Mouse (Mus musculus) myocyte (in vitro differentiated cells): ENCODE data around the gene Dmrt1. TPM values are rescaled to one million over a fixed set of nuclear protein-coding genes. Genes with fewer than 3 reads are reported as not detected.

Experiments
- H3K27me3 ChIP-seq: one replicate; pipeline ENCODE4 v1.6.1; 2011; ENCODE audit not compliant: control insufficient read depth, insufficient read depth, insufficient read length
- H3K36me3 ChIP-seq: one replicate; pipeline ENCODE4 v1.6.1; 2011; ENCODE audit not compliant: control insufficient read depth, insufficient read depth
- H3K4me2 ChIP-seq: one replicate; pipeline ENCODE4 v1.6.1; 2011; ENCODE audit warnings: low read depth, control low read depth
- H3K4me3 ChIP-seq: one replicate; pipeline ENCODE4 v1.5.1; 2011; ENCODE audit warnings: mild to moderate bottlenecking, control low read depth, moderate library complexity
- H3K79me2 ChIP-seq: one replicate; pipeline ENCODE4 v1.6.1; 2011; ENCODE audit not compliant: control insufficient read depth, insufficient read depth
- H3ac ChIP-seq: one replicate; pipeline ENCODE4 v1.6.1; 2011; ENCODE audit not compliant: control insufficient read depth, insufficient read length
- CEBPB ChIP-seq: IDR thresholded peaks from 2 replicates; pipeline ENCODE4 v1.6.1; 2011; ENCODE audit warnings: mild to moderate bottlenecking, moderate library complexity; ENCODE audit not compliant: poor library complexity, insufficient read depth, severe bottlenecking
- E2F4 ChIP-seq: IDR thresholded peaks from one replicate; pipeline ENCODE4 v1.6.1; 2011; ENCODE audit warnings: mild to moderate bottlenecking, control low read depth, moderate library complexity; ENCODE audit not compliant: insufficient read depth
- MAX ChIP-seq: IDR thresholded peaks from one replicate; pipeline ENCODE4 v1.6.1; 2011; ENCODE audit warnings: low read depth, mild to moderate bottlenecking, control low read depth
- MYOD1 ChIP-seq, 3 experiments: IDR thresholded peaks; one replicate each; pipeline ENCODE4 v1.6.1; 2011; ENCODE audit warnings: control low read depth in 2 of 3, low read depth in 2 of 3, mild to moderate bottlenecking in 2 of 3, moderate library complexity in 1 of 3; ENCODE audit not compliant: insufficient read length in 2 of 3, control insufficient read depth in 1 of 3
- MYOG ChIP-seq, 3 experiments: IDR thresholded peaks; one replicate each; pipeline ENCODE4 v1.6.1; 2011; ENCODE audit warnings: control low read depth in 2 of 3, low read depth in 2 of 3, mild to moderate bottlenecking in 2 of 3; ENCODE audit not compliant: insufficient read length in 2 of 3, control insufficient read depth in 1 of 3, insufficient read depth in 1 of 3
- POLR2A ChIP-seq: IDR thresholded peaks from one replicate; pipeline ENCODE4 v1.6.1; 2011; ENCODE audit warnings: low read depth, mild to moderate bottlenecking, control low read depth, moderate library complexity; ENCODE audit not compliant: insufficient read length
- POLR2AphosphoS2 ChIP-seq: IDR thresholded peaks from one replicate; pipeline ENCODE4 v1.6.1; 2011; ENCODE audit warnings: low read depth, control low read depth; ENCODE audit not compliant: insufficient read length
- REST ChIP-seq: IDR thresholded peaks from one replicate; pipeline ENCODE4 v1.6.1; 2011; ENCODE audit warnings: mild to moderate bottlenecking, control low read depth, moderate library complexity; ENCODE audit not compliant: insufficient read depth, insufficient read length
- SRF ChIP-seq: IDR thresholded peaks from one replicate; pipeline ENCODE4 v1.6.1; 2011; ENCODE audit warnings: low read depth; ENCODE audit not compliant: control insufficient read depth, insufficient read length
- TCF12 ChIP-seq: IDR thresholded peaks from one replicate; pipeline ENCODE4 v1.6.1; 2011; ENCODE audit warnings: mild to moderate bottlenecking, control low read depth; ENCODE audit not compliant: poor library complexity, insufficient read depth, severe bottlenecking
- TCF3 ChIP-seq: IDR thresholded peaks from one replicate; pipeline ENCODE4 v1.6.1; 2011; ENCODE audit warnings: low read depth, control low read depth; ENCODE audit not compliant: insufficient read length
- USF1 ChIP-seq: IDR thresholded peaks from one replicate; pipeline ENCODE4 v1.6.1; 2011; ENCODE audit warnings: low read depth, mild to moderate bottlenecking, control low read depth, moderate library complexity
- polyA plus RNA-seq: library from polyadenylated mRNA; unstranded; fragments of >200 nt; fragmentation: generic; extraction: Trizol; gene quantifications from one replicate; pipeline ENCODE4 v1.2.1, GENCODE M21; 2012; ENCODE audit warnings: missing spikeins

Dmrt1 gene
- polyA plus RNA-seq, 1 experiment = 0.13 TPM

DNA sequence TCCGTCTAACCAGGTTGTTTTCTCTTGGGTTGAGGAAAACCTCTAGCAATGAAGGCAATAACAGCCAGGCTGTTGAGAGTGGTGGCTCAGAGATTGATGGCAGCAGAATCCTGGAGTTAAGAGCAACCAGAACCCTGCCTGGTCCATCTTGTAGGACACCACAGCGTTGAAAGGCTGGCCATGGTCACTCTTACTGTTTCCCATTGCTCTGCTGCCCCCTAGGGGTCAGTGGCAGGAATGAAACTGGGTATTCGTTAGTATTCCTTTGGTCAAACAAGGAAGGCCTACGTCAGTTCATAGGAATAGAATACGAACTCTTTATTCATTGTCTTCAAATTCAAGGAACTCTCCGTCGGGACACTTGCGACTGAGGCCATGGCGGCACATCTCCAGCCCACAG is 123.1 kb downstream of the Dmrt1 start:
- no peak overlapping the region for H3ac ChIP-seq
- peaks cover 4% of the 10 kb centered on the region for H3K27me3 ChIP-seq
- no peaks in the 10 kb centered on the region for H3K79me2 ChIP-seq
- no peak overlapping the region for H3K4me2 ChIP-seq
- H3K4me3 ChIP-seq = no peak overlapping the region
- no peaks in the 10 kb centered on the region for H3K36me3 ChIP-seq
- no peak for TF ChIP-seq USF1
- no peak for TF ChIP-seq POLR2AphosphoS2
- TF ChIP-seq TCF3 = no peak
- TF ChIP-seq REST = no peak
- no peak for TF ChIP-seq MYOD1 (IDR thresholded peaks at IDR 0.05; ENCODE audit: control insufficient read depth in 1 of 3, insufficient read length in 2 of 3, low read depth in 2 of 3)
- TF ChIP-seq TCF12 = no peak
- no peak for TF ChIP-seq POLR2A
- TF ChIP-seq MYOG (IDR thresholded peaks at IDR 0.05; ENCODE audit: control insufficient read depth in 1 of 3, insufficient read depth in 1 of 3, insufficient read length in 2 of 3, low read depth in 2 of 3) = no peak
- no peak for TF ChIP-seq MAX
- no peak for TF ChIP-seq E2F4

DNA sequence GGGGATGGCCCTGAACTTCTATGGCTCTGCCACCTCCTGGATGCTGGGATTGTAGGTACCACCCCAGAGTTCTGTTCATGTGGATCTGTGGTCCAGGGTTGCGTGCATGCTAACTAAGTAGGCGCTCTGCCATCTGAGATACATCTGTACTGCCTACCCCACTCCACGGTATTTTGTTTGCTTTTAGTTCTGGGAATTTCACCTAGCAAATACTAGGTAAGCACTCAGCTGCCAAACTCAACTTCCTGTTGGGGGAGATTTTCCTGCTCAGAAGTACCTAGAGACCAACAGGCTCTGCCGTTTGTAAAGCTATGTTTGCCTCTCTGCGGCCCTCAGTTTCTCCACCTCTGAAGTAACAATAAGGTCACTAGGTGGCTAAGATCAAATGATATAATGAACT is 129.7 kb downstream of the Dmrt1 start:
- no peak for TF ChIP-seq MYOD1 (IDR thresholded peaks at IDR 0.05; ENCODE audit: control insufficient read depth in 1 of 3, insufficient read length in 2 of 3, low read depth in 2 of 3)
- no peak for TF ChIP-seq SRF
- TF ChIP-seq REST = no peak
- TF ChIP-seq CEBPB = no peak
- TF ChIP-seq E2F4 = no peak
- no peak for TF ChIP-seq POLR2AphosphoS2
- Histone ChIP-seq H3K4me3 (no peak overlapping the region), H3K36me3 (no peaks in the 10 kb centered on the region), H3K27me3 (no peaks in the 10 kb centered on the region), H3ac (no peak overlapping the region), H3K4me2 (no peak overlapping the region), H3K79me2 (no peaks in the 10 kb centered on the region)

DNA sequence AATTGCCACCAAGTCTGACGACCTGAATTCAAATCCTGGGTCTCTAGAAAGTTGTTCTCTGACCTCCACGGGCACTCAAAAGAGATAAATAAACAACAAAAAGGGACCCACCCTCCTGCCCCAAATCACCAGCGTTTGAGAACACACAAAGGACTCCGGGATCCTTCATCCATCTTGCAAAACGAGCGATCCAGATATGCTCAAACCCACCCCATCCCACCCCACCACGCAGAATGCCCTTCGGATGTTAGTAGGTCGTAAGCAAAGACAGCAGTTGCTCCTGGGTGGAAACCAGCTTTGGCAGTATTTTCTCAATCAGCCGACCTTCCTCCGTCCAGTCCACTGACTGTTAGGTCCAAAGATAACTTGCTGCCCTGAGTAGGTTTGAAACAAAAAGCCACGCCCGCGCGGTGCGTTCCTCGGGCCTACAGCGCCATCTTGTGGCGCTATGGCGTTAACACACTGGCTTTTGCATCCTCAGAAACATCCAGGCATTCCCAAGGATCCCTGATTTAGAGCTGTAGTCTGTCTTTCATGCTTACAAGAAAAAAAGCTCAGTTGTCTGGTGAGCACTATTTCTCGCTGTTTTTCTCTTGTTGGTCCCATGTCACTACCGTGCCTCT is 130.3 kb downstream of the Dmrt1 start:
- Histone ChIP-seq H3K4me3 (no peak overlapping the region), H3K27me3 (no peaks in the 10 kb centered on the region)
- TF ChIP-seq SRF = no peak
- TF ChIP-seq USF1 = no peak
- TF ChIP-seq MAX = no peak

DNA sequence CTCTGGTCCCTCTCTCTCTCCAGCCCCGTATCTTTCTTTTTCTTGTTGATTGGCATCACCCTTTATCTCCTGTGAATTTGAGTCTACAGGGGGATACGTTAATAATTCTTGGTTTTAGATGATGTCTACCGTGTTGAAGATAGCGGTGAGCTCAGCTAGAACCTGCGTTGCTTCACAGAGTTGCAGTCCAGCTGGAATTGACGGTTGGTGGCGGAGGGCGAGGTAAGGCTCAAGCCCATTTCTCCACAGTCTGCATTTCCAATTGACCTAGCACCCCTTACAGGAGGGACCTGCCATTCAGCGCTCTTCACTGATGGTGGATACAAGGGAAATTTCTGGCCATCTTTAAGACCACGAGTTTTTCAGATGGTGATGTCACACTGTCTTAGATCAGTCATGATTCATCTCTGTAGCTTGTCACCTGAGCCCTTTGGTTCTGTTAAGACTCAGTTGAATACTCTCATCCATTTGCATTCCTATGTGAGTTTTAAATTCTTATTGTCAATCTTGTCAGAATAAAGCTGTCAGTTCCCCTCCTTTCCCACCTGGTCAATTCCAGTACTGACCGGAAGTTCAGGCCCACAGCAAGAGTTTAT is 133.4 kb downstream of the Dmrt1 start:
- no peaks in the 10 kb centered on the region for H3K79me2 ChIP-seq
- H3K4me2 ChIP-seq = no peak overlapping the region
- H3K27me3 ChIP-seq = no peaks in the 10 kb centered on the region
- H3K4me3 ChIP-seq = no peak overlapping the region
- H3ac ChIP-seq = no peak overlapping the region
- no peak for TF ChIP-seq POLR2AphosphoS2
- TF ChIP-seq TCF3 = no peak
- TF ChIP-seq TCF12 = no peak
- no peak for TF ChIP-seq USF1
- no peak for TF ChIP-seq MAX
- TF ChIP-seq REST = no peak
- H3K36me3 ChIP-seq = no peaks in the 10 kb centered on the region

More for the DNA sequence above, 130.3 kb downstream of the Dmrt1 start:
- H3K79me2 ChIP-seq = no peaks in the 10 kb centered on the region
- H3K36me3 ChIP-seq = no peaks in the 10 kb centered on the region
- no peak overlapping the region for H3K4me2 ChIP-seq
- H3ac ChIP-seq = no peak overlapping the region

DNA sequence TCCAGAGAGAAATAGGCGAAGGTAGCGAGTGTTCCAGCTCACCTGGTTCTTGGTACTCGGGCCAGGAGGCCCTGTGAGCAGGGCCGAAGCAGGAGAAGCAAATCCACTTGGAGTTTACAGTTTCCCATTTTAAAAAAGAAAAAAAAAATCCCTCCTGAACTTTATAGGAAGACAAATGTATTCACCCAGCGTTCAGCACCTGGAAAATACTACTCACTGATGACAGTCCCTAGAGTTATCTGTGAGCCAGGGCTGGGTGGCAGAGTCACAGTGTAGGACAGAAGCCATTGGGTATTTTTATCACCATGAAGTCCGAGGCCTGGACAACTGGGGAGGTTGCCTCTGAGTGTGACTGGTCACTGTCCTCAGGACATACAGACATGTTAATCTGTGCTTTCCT is 136.4 kb downstream of the Dmrt1 start:
- TF ChIP-seq E2F4 (no peak), POLR2A (no peak), POLR2AphosphoS2 (no peak), MYOG (IDR thresholded peaks at IDR 0.05; ENCODE audit: control insufficient read depth in 1 of 3, insufficient read depth in 1 of 3, insufficient read length in 2 of 3, low read depth in 2 of 3) (no peak), MYOD1 (IDR thresholded peaks at IDR 0.05; ENCODE audit: control insufficient read depth in 1 of 3, insufficient read length in 2 of 3, low read depth in 2 of 3) (no peak), REST (no peak), TCF12 (no peak), CEBPB (no peak), USF1 (no peak)
- H3ac ChIP-seq = no peak overlapping the region
- no peaks in the 10 kb centered on the region for H3K36me3 ChIP-seq
- H3K4me3 ChIP-seq = no peak overlapping the region
- H3K27me3 ChIP-seq = no peaks in the 10 kb centered on the region
- no peak overlapping the region for H3K4me2 ChIP-seq
- no peaks in the 10 kb centered on the region for H3K79me2 ChIP-seq

DNA sequence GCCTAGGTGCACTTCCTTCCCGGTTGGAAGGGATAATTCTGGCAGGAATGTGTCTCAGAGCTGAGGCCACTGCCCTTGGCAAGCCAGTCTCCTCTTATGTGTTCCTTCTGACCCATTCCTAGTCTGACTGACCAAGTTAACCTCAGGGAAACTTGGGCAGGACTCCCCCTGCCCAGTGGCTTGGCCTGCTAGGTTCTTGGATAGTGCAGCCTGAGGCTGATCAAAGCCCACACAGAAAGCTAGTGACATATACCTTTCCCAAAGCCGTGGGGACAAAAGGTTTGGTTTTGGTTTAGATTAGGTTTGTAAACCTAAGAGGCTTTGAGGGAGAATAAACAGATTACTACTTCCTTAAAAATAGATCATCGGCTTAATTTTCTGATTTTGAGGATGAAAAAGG is 141.7 kb downstream of the Dmrt1 start:
- H3K79me2 ChIP-seq = no peaks in the 10 kb centered on the region
- no peaks in the 10 kb centered on the region for H3K36me3 ChIP-seq
- no peak overlapping the region for H3ac ChIP-seq
- H3K27me3 ChIP-seq = no peaks in the 10 kb centered on the region
- no peak overlapping the region for H3K4me2 ChIP-seq
- no peak overlapping the region for H3K4me3 ChIP-seq
- TF ChIP-seq E2F4 = no peak
- no peak for TF ChIP-seq TCF12
- no peak for TF ChIP-seq MAX
- TF ChIP-seq MYOD1 (IDR thresholded peaks at IDR 0.05; ENCODE audit: control insufficient read depth in 1 of 3, insufficient read length in 2 of 3, low read depth in 2 of 3) = no peak
- TF ChIP-seq REST = no peak
- TF ChIP-seq POLR2A = no peak
- TF ChIP-seq USF1 = no peak
- no peak for TF ChIP-seq SRF
- TF ChIP-seq CEBPB = no peak
- no peak for TF ChIP-seq POLR2AphosphoS2
- no peak for TF ChIP-seq TCF3
- no peak for TF ChIP-seq MYOG (IDR thresholded peaks at IDR 0.05; ENCODE audit: control insufficient read depth in 1 of 3, insufficient read depth in 1 of 3, insufficient read length in 2 of 3, low read depth in 2 of 3)
